Mouse (Mus musculus) hematopoietic multipotent progenitor cell, adult 10-12 weeks (in vitro differentiated cells): ENCODE measurements around the gene Prkd2. TPM values are rescaled to one million over a fixed set of nuclear protein-coding genes. Genes with fewer than 3 reads are reported as not detected.

ENCODE experiments used
- polyA plus RNA-seq: library from polyadenylated mRNA; stranded (reverse); fragments of >175 nt; gene quantifications from 2 replicates; pipeline ENCODE4 v1.2.3, GENCODE M21; 2012; ENCODE audit warnings: low replicate concordance

Prkd2 gene
- 180 and 196 TPM in 2 replicates for polyA plus RNA-seq

DNA sequence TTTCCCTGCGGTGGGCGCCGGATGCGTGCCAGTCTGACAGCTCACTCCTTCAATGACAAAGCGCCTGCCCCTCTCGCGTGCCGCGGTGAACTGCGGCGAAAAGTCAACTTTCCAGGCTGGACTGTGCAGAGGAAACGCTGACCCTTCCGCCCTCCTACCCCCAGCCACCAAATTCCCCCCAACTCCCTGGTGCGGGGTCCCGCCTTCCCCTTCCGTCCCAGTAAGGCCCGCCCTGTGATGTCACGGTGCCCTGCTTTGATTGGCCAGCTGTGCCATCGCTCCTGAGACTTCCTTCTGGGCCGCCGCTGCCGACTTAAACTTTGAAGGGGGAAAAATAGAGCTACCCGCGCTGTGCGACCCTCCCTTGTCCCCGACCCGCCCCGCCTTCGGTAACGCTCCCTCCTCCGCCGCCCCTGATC, at the start of gene Prkd2:
TSS of gene Prkd2 (plus strand) at position 258 of the 419 bp plus-strand sequence.

DNA sequence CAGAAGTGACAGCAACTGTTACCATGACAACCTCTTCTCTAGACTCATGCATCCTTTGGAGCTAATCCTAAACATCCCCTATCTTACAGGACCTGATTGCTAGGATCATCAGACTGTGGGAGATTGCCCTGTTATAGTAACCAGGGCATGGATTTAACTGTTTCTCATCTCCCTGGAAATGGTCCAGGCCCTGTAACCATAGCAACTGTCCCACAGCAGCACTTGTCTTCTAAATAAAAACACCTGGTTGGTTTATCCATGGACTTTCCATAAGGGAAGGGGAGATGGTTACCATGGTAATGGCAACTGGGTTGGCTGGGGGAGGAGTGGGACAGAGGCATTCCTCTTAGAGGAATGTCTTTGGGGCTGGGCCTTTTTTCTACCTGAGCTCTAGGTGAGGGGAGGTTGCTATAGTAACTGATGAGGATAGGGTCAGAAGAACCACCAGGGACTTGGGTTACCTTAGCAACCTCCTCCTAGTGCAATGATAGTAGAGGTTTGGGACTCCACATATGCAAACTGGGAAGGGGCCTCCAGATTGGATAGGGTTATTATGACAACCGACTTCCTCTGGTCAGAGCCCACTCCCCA, 27.3 kb upstream of the Prkd2 start, which contains the start of gene Strn4:
TSS of gene Strn4 (plus strand) at position 539 of the 591 bp plus-strand sequence.

DNA sequence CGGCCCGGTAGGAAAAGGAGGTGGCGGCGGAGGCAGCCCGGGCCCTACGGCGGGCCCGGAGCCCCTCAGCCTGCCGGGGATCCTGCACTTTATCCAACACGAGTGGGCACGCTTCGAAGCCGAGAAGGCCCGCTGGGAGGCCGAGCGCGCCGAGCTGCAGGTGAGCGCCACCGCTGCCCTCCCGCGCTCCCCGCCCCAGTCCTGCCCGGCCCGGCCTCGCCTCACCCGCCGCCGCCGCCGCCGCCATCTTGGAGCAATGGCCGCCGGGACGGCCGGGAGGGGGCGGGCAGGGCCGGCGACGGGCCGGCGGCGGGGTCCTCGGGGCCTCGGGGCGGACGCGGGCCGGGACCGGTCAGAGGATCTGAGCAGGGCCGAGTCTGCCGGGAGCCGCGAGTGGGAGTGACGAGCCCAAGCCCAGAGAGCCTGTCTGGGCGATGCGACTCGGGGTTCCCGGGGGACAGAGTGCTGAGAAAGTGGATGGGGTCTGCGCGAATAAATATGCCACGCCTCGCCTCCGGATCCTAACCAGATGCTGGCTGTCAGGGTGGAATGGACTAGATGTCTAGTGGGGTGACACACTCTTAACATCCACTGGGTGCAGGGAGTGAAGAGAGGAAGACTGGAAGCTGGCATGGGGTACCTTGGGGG, 26.1 kb upstream of the Prkd2 start, which contains the start of gene Fkrp:
TSS of gene Fkrp (minus strand) at position 258 of the 648 bp plus-strand sequence.

DNA sequence AGATGAGACGGTGACA, 32.4 kb downstream of the Prkd2 start, which contains the start of gene Dact3:
TSS of gene Dact3 (plus strand) at position 8 of the 16 bp plus-strand sequence.

DNA sequence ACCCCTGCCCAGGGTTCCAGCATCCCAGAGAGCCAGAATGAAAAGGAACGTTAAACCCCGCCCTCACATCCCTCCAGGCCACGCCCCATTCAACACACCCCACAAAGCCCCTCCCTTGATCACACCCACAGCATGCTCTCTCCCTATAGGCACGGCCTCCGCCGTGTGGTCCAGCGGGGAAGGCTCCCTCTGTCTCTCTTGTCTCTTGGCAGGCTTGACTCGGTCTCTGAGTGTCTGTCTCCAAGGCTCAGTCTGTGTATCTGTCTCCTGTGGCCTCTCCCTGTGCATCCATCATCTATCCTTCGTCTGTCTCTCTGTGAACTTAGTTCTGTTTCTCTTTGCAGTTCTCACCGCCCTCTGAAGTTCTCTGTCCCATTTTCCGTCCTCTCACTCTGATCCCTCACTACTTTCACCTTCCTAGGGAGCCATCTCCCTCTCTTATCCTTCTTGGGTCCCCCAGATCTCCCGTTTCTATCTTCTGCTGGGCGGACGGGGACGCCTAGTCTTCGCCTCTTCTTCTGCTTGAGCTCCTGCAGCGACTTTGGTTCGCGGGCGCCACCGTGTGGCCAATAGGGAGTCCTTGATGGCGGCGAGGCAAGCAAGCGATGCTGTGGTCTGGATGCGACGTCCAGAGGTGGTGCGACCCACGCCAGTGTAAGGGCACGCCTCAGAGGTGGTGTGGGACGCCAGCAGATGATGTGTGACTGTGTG, 49.1 kb downstream of the Prkd2 start, which contains the start of gene Gng8:
TSS of gene Gng8 (plus strand) at position 146 of the 711 bp plus-strand sequence.

DNA sequence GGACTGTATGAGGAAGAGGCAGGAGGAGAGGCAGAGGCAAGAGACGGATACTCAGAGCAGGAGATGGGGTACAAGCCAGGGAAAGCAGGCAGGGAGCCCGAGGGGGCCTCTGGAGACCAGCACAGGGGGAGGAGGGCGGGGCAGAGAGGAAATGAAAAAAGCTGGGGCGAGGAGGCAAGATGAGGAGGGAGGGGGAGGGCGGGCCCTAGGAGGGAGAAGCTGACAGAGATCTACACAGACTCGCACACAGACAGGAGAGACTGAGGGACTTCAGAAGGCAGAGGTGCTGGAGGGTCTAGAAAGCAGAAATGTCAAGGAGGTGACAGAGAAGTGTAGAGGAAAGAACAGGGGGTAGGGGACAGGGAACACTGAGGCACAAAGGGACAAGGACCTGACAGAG, 63.6 kb downstream of the Prkd2 start, which contains the start of gene Ptgir:
TSS of gene Ptgir (plus strand) at position 210 of the 400 bp plus-strand sequence.

Other genes with a start within 250 kb of the Prkd2 start
- gene Arhgap35, start 227.9 kb upstream of the Prkd2 start, polyA plus RNA-seq: 1.6 and 5.7 TPM in 2 replicates
- gene Ceacam15, start 167.2 kb upstream of the Prkd2 start, polyA plus RNA-seq: not detected in 2 replicates
- gene Ceacam9, start 121.0 kb upstream of the Prkd2 start, polyA plus RNA-seq: not detected in 2 replicates
- gene Ap2s1, start 104.5 kb upstream of the Prkd2 start, polyA plus RNA-seq: 289 and 578 TPM in 2 replicates
- gene Slc1a5, start 61.6 kb upstream of the Prkd2 start, polyA plus RNA-seq: 36.7 and 59.7 TPM in 2 replicates
- 82.0 and 125 TPM in 2 replicates for gene Strn4, start 27.0 kb upstream of the Prkd2 start, polyA plus RNA-seq
- 34.0 and 48.4 TPM in 2 replicates for gene Fkrp, start 26.2 kb upstream of the Prkd2 start, polyA plus RNA-seq
- gene Dact3, start 32.4 kb downstream of the Prkd2 start, polyA plus RNA-seq: 1.0 and 2.8 TPM in 2 replicates
- gene Gng8, start 48.9 kb downstream of the Prkd2 start, polyA plus RNA-seq: not detected in 2 replicates
- 4.6 and 8.1 TPM in 2 replicates for gene Ptgir, start 63.6 kb downstream of the Prkd2 start, polyA plus RNA-seq
- gene Calm3, start 81.2 kb downstream of the Prkd2 start, polyA plus RNA-seq: 519 and 714 TPM in 2 replicates
- gene Pnmal2, start 101.8 kb downstream of the Prkd2 start, polyA plus RNA-seq: 0.10 and 0.17 TPM in 2 replicates
- gene Pnmal1, start 116.8 kb downstream of the Prkd2 start, polyA plus RNA-seq: not detected in 2 replicates
- gene Gm42372, start 140.2 kb downstream of the Prkd2 start, polyA plus RNA-seq: 1.1 and 1.4 TPM in 2 replicates
- gene Ccdc8, start 149.8 kb downstream of the Prkd2 start, polyA plus RNA-seq: 0.54 and 0.73 TPM in 2 replicates
- gene Ppp5c, start 185.0 kb downstream of the Prkd2 start, polyA plus RNA-seq: 89.0 and 144 TPM in 2 replicates
- gene Hif3a, start 219.5 kb downstream of the Prkd2 start, polyA plus RNA-seq: 0.46 and 0.98 TPM in 2 replicates
- gene Psg16, start 231.1 kb downstream of the Prkd2 start, polyA plus RNA-seq: not detected in 2 replicates